Mouse (Mus musculus): ENCODE results near the gene Lyrm7. TPM values are rescaled to one million over a fixed set of nuclear protein-coding genes. Genes with fewer than 3 reads are reported as not detected.

Lyrm7 gene
- total and polyA plus RNA-seq, 3 experiments: 11.1 to 40.1 (median 38.6) TPM

DNA sequence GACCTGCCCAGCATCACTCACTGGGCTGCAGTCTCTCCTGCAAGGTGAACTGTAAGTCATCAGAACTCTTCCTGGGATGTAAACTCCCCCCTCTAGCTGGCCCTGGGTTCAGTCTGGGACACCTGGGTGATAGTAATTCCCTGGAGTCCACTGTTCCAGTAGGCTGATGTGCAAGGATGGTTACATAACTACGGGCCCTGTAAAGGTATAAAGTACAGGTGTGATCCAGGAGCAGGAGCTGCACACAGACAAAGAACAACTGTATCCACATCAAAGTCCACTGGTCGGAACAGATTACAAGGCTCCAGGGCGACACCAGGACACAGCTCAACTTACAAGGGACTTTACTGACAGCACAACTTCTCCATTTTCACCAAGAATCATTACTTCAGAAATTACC, 49.7 kb downstream of the Lyrm7 start:
- H3K4me3 ChIP-seq: no peak overlapping the region
- no peaks in the 10 kb centered on the region for H3K27me3 ChIP-seq (ENCODE audit: control insufficient read depth, insufficient read depth, low read length)
- H3K79me2 ChIP-seq (replicated peaks; ENCODE audit: control insufficient read depth, insufficient read depth, low read length): no peaks in the 10 kb centered on the region
- no peak overlapping the region for H3K9ac ChIP-seq (ENCODE audit: low read depth, low read length)
- H3K4me1 ChIP-seq (ENCODE audit: control insufficient read depth, insufficient read depth, low read length): peaks cover 5% of the 10 kb centered on the region
- no peak for TF ChIP-seq EP300 (IDR thresholded peaks at IDR 0.05; ENCODE audit: insufficient read depth, low read depth, low read length)
- H3K27ac ChIP-seq: no peak overlapping the region
- no peaks in the 10 kb centered on the region for H3K36me3 ChIP-seq (ENCODE audit: control insufficient read depth, insufficient read depth, low read length)
- intact Hi-C loops (cut with DNase I): no loop called here
- DNase-seq: no peak
- WGBS: 91% methylated on average over 3 of the region's 3 CpGs

GRCm38 (mm10) chr11:54809582-54809981, 51.1 kb downstream of the Lyrm7 start:
- no peaks in the 10 kb centered on the region for H3K79me2 ChIP-seq (replicated peaks; ENCODE audit: control insufficient read depth, insufficient read depth, low read length)
- intact Hi-C loops (cut with DNase I): no loop called here
- peaks cover 11% of the 10 kb centered on the region for H3K4me1 ChIP-seq (ENCODE audit: control insufficient read depth, insufficient read depth, low read length)
- no peak overlapping the region for H3K9ac ChIP-seq (ENCODE audit: low read depth, low read length)
- H3K4me3 ChIP-seq: no peak overlapping the region
- DNase-seq: no peak
- H3K36me3 ChIP-seq (ENCODE audit: control insufficient read depth, insufficient read depth, low read length): peaks cover 3% of the 10 kb centered on the region; the same call in 1 of the 2 replicates
- TF ChIP-seq POLR2A (IDR thresholded peaks at IDR 0.05; ENCODE audit: insufficient read depth, low read depth, low read length): no peak
- TF ChIP-seq CTCF (IDR thresholded peaks at IDR 0.05): no peak
- no peak for TF ChIP-seq EP300 (IDR thresholded peaks at IDR 0.05; ENCODE audit: insufficient read depth, low read depth, low read length)
- WGBS: 73% methylated on average over 5 of the region's 5 CpGs
- H3K27ac ChIP-seq: no peak overlapping the region
- no peaks in the 10 kb centered on the region for H3K27me3 ChIP-seq (ENCODE audit: control insufficient read depth, insufficient read depth, low read length)

GRCm38 (mm10) chr11:54808177-54808576, 52.5 kb downstream of the Lyrm7 start:
- DNase-seq: no peak
- WGBS: 83% methylated on average over 4 of the region's 4 CpGs
- Histone ChIP-seq H3K4me1 (ENCODE audit: control insufficient read depth, insufficient read depth, low read length) (peaks cover 16% of the 10 kb centered on the region), H3K36me3 (ENCODE audit: control insufficient read depth, insufficient read depth, low read length) (peaks cover 3% of the 10 kb centered on the region; the same call in 1 of the 2 replicates), H3K9ac (ENCODE audit: low read depth, low read length) (no peak overlapping the region), H3K27ac (no peak overlapping the region), H3K79me2 (replicated peaks; ENCODE audit: control insufficient read depth, insufficient read depth, low read length) (no peaks in the 10 kb centered on the region), H3K4me3 (no peak overlapping the region), H3K27me3 (ENCODE audit: control insufficient read depth, insufficient read depth, low read length) (no peaks in the 10 kb centered on the region)
- intact Hi-C loops (cut with DNase I): no loop called here
- no peak for TF ChIP-seq EP300 (IDR thresholded peaks at IDR 0.05; ENCODE audit: insufficient read depth, low read depth, low read length)
- no peak for TF ChIP-seq POLR2A (IDR thresholded peaks at IDR 0.05; ENCODE audit: insufficient read depth, low read depth, low read length)
- TF ChIP-seq CTCF (IDR thresholded peaks at IDR 0.05): no peak

DNA sequence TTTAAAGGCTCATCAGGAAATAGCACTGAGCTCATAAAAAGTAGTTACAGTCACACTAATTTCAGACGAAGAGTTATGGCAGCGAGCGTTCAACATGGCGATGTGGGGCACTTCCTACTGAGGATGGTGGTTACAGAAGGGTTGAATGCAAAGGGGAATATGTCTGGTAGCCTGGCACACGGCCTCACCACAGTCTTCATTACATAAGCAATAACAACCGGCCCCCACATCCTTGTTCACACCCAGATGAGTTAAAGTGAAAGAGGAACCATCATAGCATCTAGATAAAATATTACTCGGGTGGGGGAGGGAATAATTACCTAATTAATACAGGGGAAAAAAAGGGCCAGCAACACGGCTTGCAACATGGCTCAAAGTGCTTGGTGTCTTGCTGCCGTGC, 53.0 kb downstream of the Lyrm7 start:
- intact Hi-C loops (cut with DNase I): no loop called here
- H3K79me2 ChIP-seq (replicated peaks; ENCODE audit: control insufficient read depth, insufficient read depth, low read length): no peaks in the 10 kb centered on the region
- peaks cover 18% of the 10 kb centered on the region for H3K4me1 ChIP-seq (ENCODE audit: control insufficient read depth, insufficient read depth, low read length)
- H3K27me3 ChIP-seq (ENCODE audit: control insufficient read depth, insufficient read depth, low read length): no peaks in the 10 kb centered on the region
- H3K36me3 ChIP-seq (ENCODE audit: control insufficient read depth, insufficient read depth, low read length): peaks cover 3% of the 10 kb centered on the region; the same call in 1 of the 2 replicates
- no peak overlapping the region for H3K4me3 ChIP-seq
- peak in 1 of 2 experiments; percentile 41 for DNase-seq
- TF ChIP-seq POLR2A (IDR thresholded peaks at IDR 0.05; ENCODE audit: insufficient read depth, low read depth, low read length): no peak
- no peak for TF ChIP-seq CTCF (IDR thresholded peaks at IDR 0.05)
- H3K9ac ChIP-seq (ENCODE audit: low read depth, low read length): no peak overlapping the region
- WGBS: 63% methylated on average over 9 of the region's 9 CpGs
- peak overlapping the region; percentile 20; the same call in 1 of the 2 replicates for H3K27ac ChIP-seq

DNA sequence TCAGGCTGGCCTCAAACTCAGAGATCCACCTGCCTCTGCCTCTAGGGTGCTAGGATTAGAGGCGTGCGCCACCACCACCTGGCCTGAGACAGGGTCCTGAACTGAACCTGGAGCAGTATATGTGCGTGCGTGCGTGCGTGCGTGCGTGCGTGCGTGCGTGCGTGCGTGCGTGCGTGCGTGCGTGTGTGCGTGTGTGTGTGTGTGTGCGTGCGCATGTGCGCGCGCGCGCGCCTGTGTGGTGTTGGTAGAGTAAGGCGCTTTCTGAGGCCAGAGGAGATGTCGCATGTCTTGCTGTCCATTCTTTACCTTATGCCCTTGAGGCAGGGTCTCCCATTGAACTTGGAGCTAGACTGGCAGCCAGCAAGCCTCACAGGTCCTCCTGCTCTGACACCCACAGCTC, 53.8 kb downstream of the Lyrm7 start:
- no peak overlapping the region for H3K4me3 ChIP-seq
- H3K36me3 ChIP-seq (ENCODE audit: control insufficient read depth, insufficient read depth, low read length): peaks cover 3% of the 10 kb centered on the region; the same call in 1 of the 2 replicates
- H3K79me2 ChIP-seq (replicated peaks; ENCODE audit: control insufficient read depth, insufficient read depth, low read length): no peaks in the 10 kb centered on the region
- TF ChIP-seq EP300 (IDR thresholded peaks at IDR 0.05; ENCODE audit: insufficient read depth, low read depth, low read length) (no peak), CTCF (IDR thresholded peaks at IDR 0.05) (no peak), POLR2A (IDR thresholded peaks at IDR 0.05; ENCODE audit: insufficient read depth, low read depth, low read length) (no peak)
- H3K27me3 ChIP-seq (ENCODE audit: control insufficient read depth, insufficient read depth, low read length): no peaks in the 10 kb centered on the region
- no peak overlapping the region; the same call in 1 of the 2 replicates for H3K27ac ChIP-seq
- no peak for DNase-seq
- intact Hi-C loops (cut with DNase I): no loop called here
- H3K9ac ChIP-seq (ENCODE audit: low read depth, low read length): no peak overlapping the region
- peaks cover 20% of the 10 kb centered on the region for H3K4me1 ChIP-seq (ENCODE audit: control insufficient read depth, insufficient read depth, low read length)
- 98% methylated on average over 28 of the region's 28 CpGs for WGBS

- peak overlapping the region; percentile 91 for H3K27ac ChIP-seq
- 17% methylated on average over 4 of the region's 4 CpGs for WGBS
- peaks cover 3% of the 10 kb centered on the region; the same call in 1 of the 2 replicates for H3K36me3 ChIP-seq (ENCODE audit: control insufficient read depth, insufficient read depth, low read length)
- no peak for TF ChIP-seq CTCF (IDR thresholded peaks at IDR 0.05)
- TF ChIP-seq EP300 (IDR thresholded peaks at IDR 0.05; ENCODE audit: insufficient read depth, low read depth, low read length): 0 out of 2 replicates have a peak, but pooled peaks have one; percentile 39
- TF ChIP-seq POLR2A (IDR thresholded peaks at IDR 0.05; ENCODE audit: insufficient read depth, low read depth, low read length): peak; percentile 20; the same call in 1 of the 2 replicates
- no peaks in the 10 kb centered on the region for H3K27me3 ChIP-seq (ENCODE audit: control insufficient read depth, insufficient read depth, low read length)
- intact Hi-C loops (cut with DNase I): loop anchor here (1.0 kb wide), 3 partner anchors 18 to 50 kb away; partner anchors contain the start of gene Cdc42se2
- H3K4me3 ChIP-seq: no peak overlapping the region; the same call in 1 of the 2 replicates
- no peaks in the 10 kb centered on the region for H3K79me2 ChIP-seq (replicated peaks; ENCODE audit: control insufficient read depth, insufficient read depth, low read length)
- no peak overlapping the region for H3K9ac ChIP-seq (ENCODE audit: low read depth, low read length)
- DNase-seq: peak; percentile 87 to 89
- H3K4me1 ChIP-seq (ENCODE audit: control insufficient read depth, insufficient read depth, low read length): peaks cover 22% of the 10 kb centered on the region
These were observed 55.5 kb downstream of the Lyrm7 start for GRCm38 (mm10) chr11:54805196-54805595.
